In genomic region chr7:66451622-66452295, GRCm38 (mm10) we compare ENCODE assay signal across 25 mouse cellular contexts. TPM values are rescaled to one million over a fixed set of nuclear protein-coding genes. Genes with fewer than 3 reads are reported as not detected.
DNase-seq lines count a peak whose midpoint lies in the region; ATAC-seq lines count a peak whose summit lies in the region.
"Had no signal": no experiment of that assay in that cellular context is flagged by ENCODE, and none has a peak within 500 bp of the region (broad histone marks: within the 10 kb centered on the region; RNA-seq: fewer than 3 reads in every experiment).

No protein-coding gene starts in this region.

- no peaks in the 10 kb centered on the region for H3K27me3 ChIP-seq in hindbrain, embryonic 10.5 days (ENCODE audit: insufficient read depth, poor library complexity, severe bottlenecking)
- H3K27me3 ChIP-seq in hindbrain, embryonic 16.5 days (replicated peaks; ENCODE audit: control insufficient read depth, insufficient read depth, low read length), result no peaks in the 10 kb centered on the region
- 0 out of 2 replicates have a peak, but pooled peaks cover 7% of the 10 kb centered on the region for H3K27me3 ChIP-seq in neural tube, embryonic 15.5 days (replicated peaks)
- H3K27me3 ChIP-seq in embryonic facial prominence, embryonic 11.5 days (ENCODE audit: control insufficient read depth, insufficient read depth, low read length), result no peaks in the 10 kb centered on the region
- H3K27me3 ChIP-seq in limb, embryonic 12.5 days, result no peaks in the 10 kb centered on the region
- H3K27me3 ChIP-seq: embryonic facial prominence, embryonic 15.5 days; heart, embryonic 12.5 days; Patski; stomach, embryonic 15.5 days had no signal

- WGBS in hindbrain, embryonic 10.5 days, result 48% methylated on average over 12 of the region's 12 CpGs
- 65% methylated on average over 12 of the region's 12 CpGs for WGBS in hindbrain, embryonic 16.5 days
- WGBS in neural tube, embryonic 15.5 days, result 74% methylated on average over 12 of the region's 12 CpGs
- 50% methylated on average over 12 of the region's 12 CpGs for WGBS in embryonic facial prominence, embryonic 11.5 days
- WGBS in limb, embryonic 12.5 days, result 52% methylated on average over 12 of the region's 12 CpGs

- no peak overlapping the region for H3K4me2 ChIP-seq in hindbrain, embryonic 16.5 days (ENCODE audit: low read length)
- H3K4me2 ChIP-seq in neural tube, embryonic 15.5 days, result no peak overlapping the region
- no peak overlapping the region for H3K4me2 ChIP-seq in embryonic facial prominence, embryonic 11.5 days (ENCODE audit: low read depth, low read length)
- H3K4me2 ChIP-seq in limb, embryonic 12.5 days, result no peak overlapping the region
- H3K4me2 ChIP-seq: embryonic facial prominence, embryonic 15.5 days; forebrain, embryonic 12.5 days; heart, embryonic 12.5 days; stomach, embryonic 15.5 days had no signal

- no peak for ATAC-seq in hindbrain, embryonic 16.5 days
- ATAC-seq in neural tube, embryonic 15.5 days (ENCODE audit: low FRiP score), result no peak
- ATAC-seq in embryonic facial prominence, embryonic 11.5 days (replicated peaks; ENCODE audit: insufficient number of reproducible peaks, low FRiP score, low TSS enrichment, low read depth), result no peak
- ATAC-seq in limb, embryonic 12.5 days (ENCODE audit: insufficient number of reproducible peaks, insufficient read depth, low FRiP score, low TSS enrichment, low read depth), result no peak; the same call in 1 of the 2 replicates
- ATAC-seq: Patski had no signal

- no peak overlapping the region for H3K4me3 ChIP-seq in hindbrain, embryonic 10.5 days
- H3K4me3 ChIP-seq in hindbrain, embryonic 16.5 days (ENCODE audit: low read length), result no peak overlapping the region
- no peak overlapping the region for H3K4me3 ChIP-seq in neural tube, embryonic 15.5 days (replicated peaks)
- H3K4me3 ChIP-seq in embryonic facial prominence, embryonic 11.5 days (ENCODE audit: low read depth, low read length), result no peak overlapping the region
- no peak overlapping the region for H3K4me3 ChIP-seq in limb, embryonic 12.5 days (replicated peaks)
- H3K4me3 ChIP-seq: embryonic facial prominence, embryonic 15.5 days; forebrain, embryonic 12.5 days; heart, embryonic 12.5 days; myocyte; stomach, embryonic 15.5 days had no signal

- H3K9ac ChIP-seq in hindbrain, embryonic 16.5 days (ENCODE audit: low read depth, low read length), result no peak overlapping the region
- H3K9ac ChIP-seq in neural tube, embryonic 15.5 days (replicated peaks), result no peak overlapping the region
- no peak overlapping the region for H3K9ac ChIP-seq in embryonic facial prominence, embryonic 11.5 days (replicated peaks; ENCODE audit: low read length)
- no peak overlapping the region for H3K9ac ChIP-seq in limb, embryonic 12.5 days (replicated peaks)
- H3K9ac ChIP-seq: embryonic facial prominence, embryonic 15.5 days; forebrain, embryonic 12.5 days; heart, embryonic 12.5 days; stomach, embryonic 15.5 days had no signal

- H3K36me3 ChIP-seq in hindbrain, embryonic 10.5 days, result no peaks in the 10 kb centered on the region
- no peaks in the 10 kb centered on the region for H3K36me3 ChIP-seq in hindbrain, embryonic 16.5 days (ENCODE audit: control insufficient read depth, insufficient read depth, low read length)
- no peaks in the 10 kb centered on the region for H3K36me3 ChIP-seq in neural tube, embryonic 15.5 days
- no peaks in the 10 kb centered on the region for H3K36me3 ChIP-seq in embryonic facial prominence, embryonic 11.5 days (replicated peaks; ENCODE audit: control insufficient read depth, insufficient read depth, low read depth, low read length)
- no peaks in the 10 kb centered on the region for H3K36me3 ChIP-seq in limb, embryonic 12.5 days
- H3K36me3 ChIP-seq: embryonic facial prominence, embryonic 15.5 days; forebrain, embryonic 12.5 days; heart, embryonic 12.5 days; stomach, embryonic 15.5 days had no signal

- DNase-seq in hindbrain, embryonic 10.5 days (ENCODE audit: low spot score), result peak; percentile 32
- DNase-seq in neural tube, embryonic 10.5 days (ENCODE audit: extremely low spot score, low spot score), result peak; percentile 45
- DNase-seq in embryonic facial prominence, embryonic 11.5 days (ENCODE audit: low spot score), result peak; percentile 79
- DNase-seq in T-cell, adult 2 months (ENCODE audit: low spot score), result no peak
- DNase-seq in spleen, postnatal 36 days (ENCODE audit: low spot score in 2 of 2), result no peak
- DNase-seq: adrenal gland, postnatal 36 days; B cell, adult 2 months; cerebellum, adult 9-10 months; gastrocnemius, postnatal 36 days; heart, postnatal 36 days; layer of hippocampus, adult 9-11 months; lung, adult 18-20 months; midbrain, embryonic 14.5 days; spleen, adult 18-20 months; thymus, postnatal 14 days had no signal

- H3K4me1 ChIP-seq in hindbrain, embryonic 10.5 days (replicated peaks), result peaks cover 40% of the 10 kb centered on the region
- H3K4me1 ChIP-seq in hindbrain, embryonic 16.5 days (ENCODE audit: control insufficient read depth, insufficient read depth, low read depth, low read length), result peaks cover 8% of the 10 kb centered on the region; the same call in 1 of the 2 replicates
- peaks cover 11% of the 10 kb centered on the region for H3K4me1 ChIP-seq in neural tube, embryonic 15.5 days
- peaks cover 2% of the 10 kb centered on the region; the same call in 1 of the 2 replicates for H3K4me1 ChIP-seq in embryonic facial prominence, embryonic 11.5 days (ENCODE audit: control insufficient read depth, insufficient read depth, low read length)
- H3K4me1 ChIP-seq in limb, embryonic 12.5 days (replicated peaks), result peaks cover 42% of the 10 kb centered on the region

- peak overlapping the region; percentile 82 for H3K27ac ChIP-seq in hindbrain, embryonic 10.5 days
- H3K27ac ChIP-seq in hindbrain, embryonic 16.5 days (ENCODE audit: low read depth, low read length), result no peak overlapping the region
- no peak overlapping the region for H3K27ac ChIP-seq in neural tube, embryonic 15.5 days (replicated peaks)
- peak overlapping the region; percentile 45 for H3K27ac ChIP-seq in embryonic facial prominence, embryonic 11.5 days (replicated peaks; ENCODE audit: low read depth, low read length)
- peak overlapping the region; percentile 75; the same call in 1 of the 2 replicates for H3K27ac ChIP-seq in limb, embryonic 12.5 days
- H3K27ac ChIP-seq: embryonic facial prominence, embryonic 15.5 days; forebrain, embryonic 12.5 days; macrophage; stomach, embryonic 15.5 days had no signal

- no peaks in the 10 kb centered on the region for H3K9me3 ChIP-seq in hindbrain, embryonic 10.5 days
- H3K9me3 ChIP-seq in hindbrain, embryonic 16.5 days (ENCODE audit: control insufficient read depth, low read length), result no peaks in the 10 kb centered on the region
- H3K9me3 ChIP-seq in neural tube, embryonic 15.5 days (replicated peaks), result no peaks in the 10 kb centered on the region
- no peaks in the 10 kb centered on the region for H3K9me3 ChIP-seq in embryonic facial prominence, embryonic 11.5 days (replicated peaks; ENCODE audit: control insufficient read depth, low read length)
- no peaks in the 10 kb centered on the region for H3K9me3 ChIP-seq in limb, embryonic 12.5 days
- H3K9me3 ChIP-seq: embryonic facial prominence, embryonic 15.5 days; forebrain, embryonic 12.5 days; heart, embryonic 12.5 days; stomach, embryonic 15.5 days had no signal

RNA-seq across cellular contexts. Expression of gene Aldh1a3, which starts 24.4 kb away (rescaled TPM):
- polyA plus RNA-seq in hindbrain, embryonic 10.5 days (2016; fragmentation: Nextera tagmentation; extraction: Ambion mirVana), result 1.7 and 4.6 TPM in 2 replicates
- polyA plus RNA-seq in hindbrain, embryonic 16.5 days (2015; fragmentation: Nextera tagmentation; extraction: Ambion mirVana), result 2.5 and 3.2 TPM in 2 replicates
- polyA plus RNA-seq in neural tube, embryonic 15.5 days (2015; fragmentation: Nextera tagmentation; extraction: Ambion mirVana), result 3.5 and 3.6 TPM in 2 replicates
- 38.6 and 41.5 TPM in 2 replicates for polyA plus RNA-seq in embryonic facial prominence, embryonic 11.5 days (2014; fragmentation: Nextera tagmentation; extraction: Ambion mirVana)
- polyA plus RNA-seq in limb, embryonic 12.5 days (2016; fragmentation: Nextera tagmentation; extraction: Ambion mirVana), result 5.9 and 6.8 TPM in 2 replicates
- polyA plus RNA-seq: macrophage had no signal

Comparison
In these comparisons a context has a peak if more than half of its experiments do, and no peak if none do; other contexts are left out.
1. H3K27ac ChIP-seq: peak in hindbrain, embryonic 10.5 days (single experiment), embryonic facial prominence, embryonic 11.5 days (single experiment) and limb, embryonic 12.5 days (single experiment); none in hindbrain, embryonic 16.5 days (single experiment) and neural tube, embryonic 15.5 days (single experiment).
2. DNase-seq: peak in hindbrain, embryonic 10.5 days (single experiment), neural tube, embryonic 10.5 days (single experiment) and embryonic facial prominence, embryonic 11.5 days (single experiment); none in T-cell, adult 2 months (single experiment) and spleen, postnatal 36 days (0 of 2).